Mouse (Mus musculus): ENCODE measurements around the gene Babam2.

Gene Babam2

GRCm38 (mm10) chr5:31713841-31714264, 16.4 kb downstream of the Babam2 start:
- in situ Hi-C loops (cut with MboI), result no loop called here

GRCm38 (mm10) chr5:31715486-31716150, 18.1 kb downstream of the Babam2 start:
- in situ Hi-C loops (cut with MboI), result no loop called here

GRCm38 (mm10) chr5:31724519-31724918, 27.0 kb downstream of the Babam2 start:
- in situ Hi-C loops (cut with MboI), result no loop called here

GRCm38 (mm10) chr5:31725885-31726284, 28.4 kb downstream of the Babam2 start:
- in situ Hi-C loops (cut with MboI), result no loop called here

GRCm38 (mm10) chr5:31727456-31727855, 30.0 kb downstream of the Babam2 start:
- in situ Hi-C loops (cut with MboI), result no loop called here

GRCm38 (mm10) chr5:31732644-31733338, 35.3 kb downstream of the Babam2 start:
- in situ Hi-C loops (cut with MboI), result no loop called here

GRCm38 (mm10) chr5:31741931-31742330, 44.4 kb downstream of the Babam2 start:
- in situ Hi-C loops (cut with MboI), result no loop called here

GRCm38 (mm10) chr5:31742521-31743031, 45.1 kb downstream of the Babam2 start:
- in situ Hi-C loops (cut with MboI), result no loop called here

- in situ Hi-C loops (cut with MboI), result no loop called here
These were observed 51.9 kb downstream of the Babam2 start for GRCm38 (mm10) chr5:31749401-31749800.

- in situ Hi-C loops (cut with MboI), result no loop called here
These were observed 52.9 kb downstream of the Babam2 start for GRCm38 (mm10) chr5:31750231-31750925.

- in situ Hi-C loops (cut with MboI), result no loop called here
These were observed 53.5 kb downstream of the Babam2 start for GRCm38 (mm10) chr5:31750955-31751354.

GRCm38 (mm10) chr5:31754634-31755033, 57.1 kb downstream of the Babam2 start:
- in situ Hi-C loops (cut with MboI), result no loop called here

- in situ Hi-C loops (cut with MboI), result no loop called here
These were observed 57.8 kb downstream of the Babam2 start for GRCm38 (mm10) chr5:31755255-31755654.

- in situ Hi-C loops (cut with MboI), result no loop called here
These were observed 61.0 kb downstream of the Babam2 start for GRCm38 (mm10) chr5:31758310-31759091.

GRCm38 (mm10) chr5:31761836-31762235, 64.4 kb downstream of the Babam2 start:
- in situ Hi-C loops (cut with MboI), result no loop called here

- in situ Hi-C loops (cut with MboI), result no loop called here
These were observed 65.3 kb downstream of the Babam2 start for GRCm38 (mm10) chr5:31762773-31763172.

- in situ Hi-C loops (cut with MboI), result no loop called here
These were observed 68.3 kb downstream of the Babam2 start for GRCm38 (mm10) chr5:31765824-31766223.

GRCm38 (mm10) chr5:31766841-31767542, 69.5 kb downstream of the Babam2 start:
- in situ Hi-C loops (cut with MboI), result no loop called here

GRCm38 (mm10) chr5:31771486-31771885, 74.0 kb downstream of the Babam2 start:
- in situ Hi-C loops (cut with MboI), result no loop called here

GRCm38 (mm10) chr5:31771921-31772320, 74.4 kb downstream of the Babam2 start:
- in situ Hi-C loops (cut with MboI), result no loop called here

GRCm38 (mm10) chr5:31774976-31775375, 77.5 kb downstream of the Babam2 start:
- in situ Hi-C loops (cut with MboI), result no loop called here

Measured in mature B cell (primary cell).